Mouse (Mus musculus) frontal cortex, postnatal 10 days (tissue): Measurements from ENCODE around the gene Gm19410.
A peak's percentile ranks its signal among the peaks of the same experiment; 100 is the strongest.

Experiments
- DNase-seq, 2 experiments: peaks; one replicate each; pipeline ENCODE4 v3.0.0; 2022; ENCODE audit warnings: low spot score in 2 of 2, mixed read lengths in 1 of 2

The Gm19410 gene

GRCm38 (mm10) chr8:35765499-35766193, at the start of gene Gm19410:
Gene Gm19410 (plus strand): TSS chr8:35765790.
- peak in 1 of 2 experiments; percentile 33 for DNase-seq

DNA sequence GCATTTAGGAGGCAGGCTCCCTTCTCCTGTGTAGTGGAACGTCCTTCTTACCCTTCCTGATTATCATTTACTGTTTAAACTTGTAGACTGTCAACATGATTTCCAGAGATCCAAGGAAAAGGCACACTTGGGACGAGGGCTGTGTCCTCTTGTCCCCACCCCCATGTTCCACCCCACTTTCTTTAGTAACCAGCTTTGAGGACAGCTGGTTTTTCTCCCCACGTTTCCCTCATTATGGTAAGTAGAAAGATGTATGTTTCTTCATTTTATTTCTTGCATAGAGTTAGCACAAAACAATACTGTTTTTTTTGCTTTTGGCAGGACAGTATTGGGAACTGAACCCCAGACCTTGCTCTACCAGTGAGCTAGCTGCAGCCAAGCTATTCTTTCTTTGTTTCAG, 34.8 kb upstream of the Gm19410 start:
- no peak for DNase-seq

DNA sequence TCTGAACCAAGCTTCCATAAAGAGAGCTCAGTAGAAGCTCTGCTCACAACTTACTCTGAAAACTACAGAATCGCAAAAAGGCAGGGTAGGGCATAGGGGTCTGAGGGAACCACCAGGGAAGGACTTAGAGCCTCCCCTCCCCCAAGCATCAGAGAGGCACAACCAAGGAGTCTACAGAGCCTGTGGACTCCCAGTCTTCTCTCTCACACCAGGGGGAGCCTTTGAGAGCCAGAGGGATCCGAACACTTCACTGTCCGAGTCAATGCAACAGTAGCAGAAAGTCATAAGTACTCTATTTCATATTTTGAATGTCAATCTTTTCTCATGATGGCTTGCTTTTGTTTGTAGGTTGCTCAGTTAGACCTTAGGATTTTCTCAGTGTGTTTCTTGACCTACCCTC, 30.2 kb upstream of the Gm19410 start:
- no peak for DNase-seq

- DNase-seq: no peak
Observed at GRCm38 (mm10) chr8:35756202-35756601, 9.4 kb upstream of the Gm19410 start.

GRCm38 (mm10) chr8:35765020-35765419, 570 bp upstream of the Gm19410 start:
- no peak for DNase-seq

DNA sequence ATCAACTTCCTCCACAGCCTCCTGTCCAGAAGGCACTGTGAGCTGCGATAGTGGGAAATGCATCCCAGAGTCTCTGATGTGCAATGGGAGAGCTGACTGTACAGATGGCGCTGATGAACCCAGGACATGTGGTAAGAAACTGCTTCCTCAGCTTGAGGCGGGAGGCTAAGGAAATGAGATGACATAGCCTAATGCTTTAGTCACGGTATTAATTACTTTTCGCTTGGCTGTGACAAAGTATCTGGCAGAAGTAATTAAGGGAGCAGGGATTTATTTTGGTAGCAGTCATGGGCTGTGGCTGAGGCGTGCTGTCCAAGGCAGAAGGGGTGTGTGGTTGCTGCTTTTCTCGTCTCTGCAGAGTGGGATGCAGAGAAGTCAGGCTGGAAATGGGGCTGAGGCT, 7.9 kb downstream of the Gm19410 start:
- no peak for DNase-seq
